Mouse (Mus musculus): ENCODE measurements around the gene Mrpl58.

Gene Mrpl58

DNA sequence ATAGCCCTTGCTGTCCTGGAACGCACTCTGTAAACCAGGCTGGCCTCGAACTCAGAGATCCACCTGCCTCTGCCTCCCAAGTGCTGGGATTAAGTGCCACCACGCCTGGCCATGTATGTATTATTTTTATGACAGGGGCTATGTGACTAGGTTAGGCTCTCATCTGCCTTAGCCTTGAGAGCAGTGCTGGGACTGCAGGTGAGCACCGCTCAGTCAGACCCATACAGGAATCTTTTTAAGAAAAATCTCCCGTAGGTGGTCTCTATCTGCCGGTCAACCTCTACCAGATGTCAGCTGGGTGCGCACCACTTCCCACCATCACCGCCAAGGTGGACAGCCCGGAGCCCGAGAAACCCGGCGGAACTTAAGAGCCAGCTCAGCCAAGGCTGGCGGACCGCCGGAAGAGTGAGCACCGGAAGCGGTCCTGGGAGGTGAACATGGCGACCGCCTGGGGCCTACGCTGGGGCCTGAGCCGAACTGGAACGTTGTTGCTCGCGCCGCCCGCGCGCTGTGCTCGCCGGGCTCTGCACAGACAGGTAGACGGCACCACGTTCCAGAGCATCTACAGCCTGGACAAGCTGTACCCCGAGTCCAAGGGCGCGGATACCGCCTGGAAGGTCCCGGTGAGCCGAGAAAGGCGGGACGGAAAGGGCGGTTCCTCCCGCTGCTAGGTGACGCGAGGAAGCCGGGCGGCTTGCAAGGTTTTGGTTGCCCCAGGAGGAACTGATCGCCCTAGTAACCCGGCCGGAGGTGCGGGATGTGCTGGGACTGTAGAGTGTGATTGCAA, at the start of gene Mrpl58:
Gene Mrpl58, plus strand, starts transcription at position 415 of the 787 bp plus-strand sequence.
- DNase-seq (ENCODE audit: low spot score) = peak; percentile 92

DNA sequence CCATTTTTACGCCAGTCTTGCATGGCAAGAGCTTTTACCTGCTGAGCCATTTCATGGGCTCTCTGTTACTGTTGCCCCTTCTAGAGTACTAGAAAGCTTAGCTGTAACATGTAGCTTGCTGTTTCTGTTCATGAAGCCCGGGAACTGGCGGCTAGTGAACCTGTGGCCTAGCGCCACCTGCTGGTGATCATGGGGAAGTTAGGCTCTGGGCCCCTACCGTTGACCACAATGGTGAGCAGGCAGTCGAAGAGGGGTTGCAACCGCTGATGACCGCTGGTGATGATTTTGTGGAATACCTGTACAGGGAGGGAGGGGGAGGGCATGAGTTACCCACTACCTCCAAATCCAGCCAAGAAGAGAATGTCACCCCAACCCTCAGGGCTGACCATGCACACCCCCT, 49.4 kb upstream of the Mrpl58 start:
- DNase-seq (ENCODE audit: low spot score) = peak; percentile 93

DNA sequence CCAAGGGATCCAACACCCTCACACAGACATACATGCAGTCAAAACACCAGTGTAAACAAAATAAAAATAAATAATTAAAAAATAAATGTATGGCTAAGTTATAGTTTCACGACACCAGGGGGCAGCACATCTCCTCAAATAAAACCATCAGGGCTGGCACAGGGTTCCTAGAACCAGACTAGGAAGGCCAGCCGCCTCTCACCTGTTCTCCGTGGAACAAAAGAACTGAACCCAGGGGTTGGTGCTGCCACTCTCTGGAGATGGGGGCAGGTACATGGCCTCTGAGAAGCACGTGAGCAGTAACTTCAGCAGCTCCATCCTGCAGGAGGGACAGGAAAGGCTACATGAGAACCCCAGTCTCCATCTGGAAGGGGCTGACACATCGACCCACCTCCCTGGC, 45.1 kb upstream of the Mrpl58 start:
- peak; percentile 87 for DNase-seq (ENCODE audit: low spot score)

DNA sequence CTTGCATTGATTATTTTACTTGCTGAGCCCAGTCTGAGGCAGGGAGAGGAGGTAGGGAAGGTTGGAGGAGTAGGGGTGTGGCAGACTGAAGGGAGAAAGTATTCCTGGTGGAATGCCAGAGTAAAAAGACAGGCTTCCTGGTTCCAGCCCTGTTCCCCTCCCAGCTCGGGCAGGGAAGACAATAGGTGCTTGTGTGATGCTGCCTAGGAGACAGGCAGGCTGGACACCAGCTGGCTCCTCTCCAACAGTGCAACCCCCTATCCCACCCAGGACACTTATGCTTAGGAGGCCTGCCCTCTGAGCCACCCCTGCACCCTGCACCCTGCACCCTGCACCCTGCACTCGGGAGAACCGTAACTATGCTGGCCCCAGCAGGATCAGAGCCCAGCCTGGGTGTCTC, 44.3 kb upstream of the Mrpl58 start:
- DNase-seq (ENCODE audit: low spot score) = no peak

DNA sequence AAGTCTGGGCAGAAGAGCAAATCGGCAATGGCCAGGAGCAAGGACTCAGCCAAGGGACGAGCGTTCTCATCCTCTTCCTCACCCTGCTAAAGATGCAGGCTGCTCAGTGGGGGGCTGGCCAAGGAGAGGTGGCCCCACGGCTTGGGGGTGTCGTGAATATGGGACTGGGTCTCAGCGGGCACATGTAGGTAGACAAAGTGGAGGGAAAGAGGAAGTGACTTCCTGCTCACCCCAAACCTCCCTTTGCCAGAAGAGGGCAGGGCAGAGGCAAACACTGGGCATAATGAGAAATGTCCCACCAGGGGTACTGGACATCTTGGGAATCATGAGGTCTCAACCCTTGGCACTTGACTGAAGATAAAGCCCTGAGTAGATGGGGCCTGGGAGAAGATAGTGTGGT, 43.8 kb upstream of the Mrpl58 start:
- DNase-seq (ENCODE audit: low spot score) = no peak

DNA sequence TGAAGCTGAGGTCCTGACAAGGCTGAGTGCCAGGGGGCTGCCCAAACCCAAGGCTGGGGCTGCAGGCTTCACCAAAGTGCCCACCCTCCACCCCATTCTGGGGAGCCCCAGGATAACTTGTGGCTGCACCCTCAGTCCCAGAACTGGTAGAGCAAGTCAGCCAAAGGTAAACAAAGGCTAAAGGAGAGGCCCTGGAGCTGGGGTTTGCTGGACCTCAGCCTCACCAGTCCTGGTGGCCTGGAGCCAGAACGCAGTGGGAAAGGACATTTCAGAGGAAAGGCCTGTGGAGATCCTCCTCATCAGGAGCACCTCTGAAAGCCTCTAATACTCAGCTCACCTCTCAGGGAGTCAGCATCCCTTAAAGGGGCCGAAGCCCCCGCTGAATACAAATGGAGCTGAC, 39.4 kb upstream of the Mrpl58 start:
- no peak for DNase-seq (ENCODE audit: low spot score)

DNA sequence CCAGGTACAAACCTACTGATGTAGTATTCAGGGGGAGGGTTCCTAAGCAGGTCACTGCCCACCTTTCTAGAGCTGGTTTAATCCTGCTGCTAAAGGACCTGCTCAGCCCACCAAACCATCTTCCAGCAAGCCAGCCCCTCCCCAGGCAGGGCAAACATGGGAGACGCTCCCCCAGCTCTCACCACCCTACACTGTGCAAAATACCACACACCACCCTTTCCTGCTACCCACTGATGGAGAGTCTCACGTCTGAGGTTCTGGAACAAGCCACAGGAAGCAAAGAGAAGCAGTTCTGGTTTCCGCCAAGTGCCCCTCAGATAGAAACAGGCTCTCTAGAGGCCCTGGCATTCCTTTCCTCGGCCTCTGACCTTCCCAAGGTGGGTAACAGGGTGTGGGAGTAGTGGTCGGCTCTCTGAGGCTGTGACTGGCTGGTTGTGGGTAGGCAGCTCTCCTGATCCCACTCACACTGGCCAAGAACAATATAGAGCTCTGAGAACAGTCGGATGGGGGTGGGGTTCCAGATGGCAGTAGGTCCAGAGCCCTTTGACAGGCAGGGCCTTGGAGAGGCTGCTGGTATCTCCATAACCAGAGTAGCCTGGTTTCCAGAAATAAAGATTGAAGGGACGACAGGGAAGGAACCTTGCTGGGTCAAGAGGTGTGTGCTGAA, 37.4 kb upstream of the Mrpl58 start:
- no peak for DNase-seq (ENCODE audit: low spot score)

DNA sequence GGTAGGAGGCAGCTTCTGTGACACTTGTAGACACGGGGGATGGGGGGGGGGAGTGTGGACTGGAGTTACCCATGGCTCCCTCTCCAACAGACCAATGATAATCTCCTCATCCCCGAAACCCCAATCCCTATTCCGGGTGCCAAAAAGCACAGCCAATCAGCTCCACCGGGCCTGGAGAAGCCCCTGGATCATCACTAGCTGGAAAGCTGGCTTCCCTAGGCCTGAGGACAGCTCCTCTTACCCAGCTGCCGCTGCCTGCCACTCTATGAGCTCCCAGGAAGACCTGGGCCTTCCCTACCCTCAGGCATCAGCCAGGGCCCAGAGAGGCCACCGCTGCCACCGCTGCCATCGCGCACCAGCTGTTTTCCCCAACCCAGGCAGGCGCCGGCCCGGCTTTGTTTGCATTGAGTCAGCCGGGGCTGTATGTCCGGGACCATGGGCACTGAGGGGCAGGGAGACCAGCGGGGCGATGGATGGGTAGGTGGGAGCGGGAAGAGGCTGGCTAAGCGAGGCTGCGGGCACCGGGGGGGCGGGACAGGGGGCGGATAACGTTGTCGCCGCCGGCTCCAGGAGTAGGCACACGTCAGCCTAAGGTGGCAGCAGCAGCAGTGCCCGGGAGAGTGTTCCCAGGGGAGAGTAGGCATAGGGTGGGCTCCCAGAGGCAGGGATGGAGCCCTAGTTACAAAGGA, 36.7 kb upstream of the Mrpl58 start:
- no peak for DNase-seq (ENCODE audit: low spot score)

DNA sequence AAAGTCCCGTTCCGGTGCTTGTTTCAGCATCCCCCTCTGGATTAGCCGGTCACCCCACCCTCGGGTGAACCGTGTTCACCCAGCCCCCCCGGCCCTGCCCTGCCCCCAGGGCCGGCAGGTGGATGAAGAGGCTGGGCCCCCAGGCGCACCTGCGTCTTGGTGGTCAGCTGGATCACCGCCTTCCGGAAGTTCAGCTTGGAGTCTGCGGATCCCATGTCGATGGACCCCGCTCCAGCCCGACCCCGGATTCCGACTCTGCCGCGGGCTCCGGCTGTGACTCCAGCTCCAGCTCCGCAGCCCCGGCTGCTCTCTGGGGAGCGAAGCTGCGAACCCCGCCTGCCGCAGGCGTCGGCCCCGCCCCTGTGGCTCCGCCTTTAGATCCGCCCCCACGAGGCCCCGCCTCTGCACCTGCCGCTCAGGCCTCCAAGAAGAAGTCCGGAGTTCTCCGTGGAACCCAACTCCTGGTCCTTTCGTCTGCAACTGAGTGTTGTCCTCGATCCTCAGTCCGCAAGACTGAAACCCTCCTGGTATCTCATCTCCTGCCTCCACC, 36.1 kb upstream of the Mrpl58 start, which contains the start of gene Hid1:
Gene Hid1, minus strand, starts transcription at position 362 of the 550 bp plus-strand sequence.
- DNase-seq (ENCODE audit: low spot score) = peak; percentile 78

DNA sequence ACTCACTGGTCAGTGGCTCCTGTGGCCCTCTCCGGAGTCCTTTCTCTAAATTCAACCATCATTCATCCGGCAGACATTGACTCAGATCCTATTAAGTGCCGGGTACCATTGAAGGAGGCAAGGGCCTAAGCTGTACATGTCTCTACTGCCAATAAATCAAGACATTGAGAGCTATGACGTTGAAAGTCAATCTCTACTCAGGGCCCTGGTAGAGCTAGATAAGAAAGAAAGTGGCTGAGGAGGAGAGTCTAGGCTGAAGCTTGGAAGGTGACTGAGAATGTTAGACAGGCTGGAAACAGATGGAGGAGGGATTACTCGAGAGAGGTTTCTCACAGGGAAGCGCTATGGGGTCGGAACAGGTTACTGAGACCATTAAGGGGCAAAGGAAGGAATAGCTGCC, 33.2 kb upstream of the Mrpl58 start:
- no peak for DNase-seq (ENCODE audit: low spot score)

DNA sequence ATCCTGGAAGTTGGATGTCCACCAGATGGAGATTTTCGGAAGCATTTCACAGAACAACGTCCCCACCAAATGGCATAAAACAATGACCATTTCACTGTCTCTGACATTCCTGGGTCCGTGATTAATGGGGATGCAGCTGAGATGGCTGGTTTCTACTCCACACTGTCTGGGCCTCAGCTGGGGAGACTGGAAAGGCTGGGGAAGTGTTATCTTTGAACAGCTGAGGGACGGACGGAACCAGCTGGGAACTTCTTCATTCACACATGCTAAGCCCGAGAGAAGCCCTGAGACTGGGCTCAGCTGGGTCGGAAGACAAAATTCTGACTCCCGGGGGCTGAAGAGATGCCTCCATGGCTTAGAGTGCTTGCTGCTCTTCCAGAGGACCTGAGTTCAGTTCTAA, 32.2 kb upstream of the Mrpl58 start:
- DNase-seq (ENCODE audit: low spot score) = no peak

DNA sequence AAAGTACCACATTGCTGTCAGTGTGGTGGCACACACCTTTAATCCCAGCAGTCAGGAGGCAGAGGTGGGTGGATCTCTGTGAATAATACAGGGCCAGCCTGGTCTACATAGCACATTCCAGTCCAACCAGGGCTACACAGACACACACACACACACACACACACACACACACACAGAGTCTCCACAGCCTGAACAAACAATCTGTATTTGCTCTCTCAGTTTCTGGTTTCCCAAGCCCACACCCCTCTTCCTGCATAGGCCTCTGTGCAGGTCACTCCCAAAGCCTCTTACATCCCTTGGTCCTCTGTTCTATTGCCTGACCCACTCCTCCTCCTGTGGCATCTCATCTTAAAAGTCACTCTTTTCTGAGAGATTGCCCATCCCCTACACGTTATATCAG, 31.5 kb upstream of the Mrpl58 start:
- DNase-seq (ENCODE audit: low spot score) = no peak

DNA sequence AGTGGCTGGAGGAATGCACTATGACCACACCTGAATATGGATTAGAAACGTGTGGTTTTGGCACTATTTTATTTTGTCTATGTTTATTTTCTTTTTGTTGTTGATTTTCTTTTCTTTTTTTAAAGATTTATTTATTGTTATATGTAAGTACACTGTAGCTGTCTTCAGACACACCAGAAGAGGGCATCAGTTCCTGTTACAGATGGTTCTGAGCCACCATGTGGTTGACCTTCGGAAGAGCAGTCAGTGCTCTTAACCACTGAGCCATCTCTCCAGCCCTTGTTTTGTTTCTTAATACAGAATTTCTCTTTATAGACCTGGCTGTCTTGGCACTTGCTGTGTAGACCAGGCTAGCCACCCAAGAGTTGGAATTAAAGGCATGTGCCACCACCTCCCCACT, 30.8 kb upstream of the Mrpl58 start:
- no peak for DNase-seq (ENCODE audit: low spot score)

DNA sequence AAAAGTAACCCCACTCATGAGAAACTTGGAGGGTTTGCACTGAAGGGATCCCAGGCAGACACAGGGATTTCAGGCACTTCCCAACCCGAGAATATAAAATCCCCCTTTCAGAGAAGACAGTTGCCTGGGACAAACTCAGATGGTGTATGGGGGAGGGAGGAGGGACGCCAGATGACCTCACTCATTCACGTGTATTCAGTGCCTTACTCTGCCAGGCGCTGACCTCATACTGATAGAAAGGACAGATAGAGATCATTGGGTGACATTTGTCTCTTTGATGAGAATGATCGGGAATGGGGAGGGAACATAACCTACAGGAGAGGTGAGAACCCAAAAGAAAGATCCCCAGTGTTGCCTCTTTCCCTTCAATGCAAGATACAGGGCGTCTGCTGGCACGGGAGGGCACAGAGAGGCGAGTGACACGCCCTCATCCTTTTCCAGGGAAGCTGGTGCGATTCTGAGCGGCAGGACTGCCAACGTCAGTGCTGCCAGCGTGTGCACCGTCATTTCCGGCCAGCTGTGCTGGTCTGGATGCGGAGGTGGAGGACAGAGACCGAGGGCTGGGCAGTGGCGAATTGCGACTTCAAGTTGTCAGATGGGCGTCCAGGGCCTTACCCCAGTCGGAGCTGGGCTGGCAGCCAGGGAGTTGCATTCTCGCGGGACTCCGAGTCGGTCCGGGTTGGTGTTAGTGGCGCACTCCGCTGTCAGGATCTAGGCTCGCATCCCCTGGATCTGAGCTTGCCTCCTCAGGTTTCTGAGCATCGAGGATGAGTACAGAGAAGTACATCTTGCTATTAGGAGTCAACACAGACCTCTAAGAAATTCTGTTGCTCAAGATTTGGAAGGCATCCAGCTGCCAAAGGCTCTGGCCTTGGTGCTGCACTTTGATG, 29.5 kb upstream of the Mrpl58 start:
- peak; percentile 57 for DNase-seq (ENCODE audit: low spot score)

DNA sequence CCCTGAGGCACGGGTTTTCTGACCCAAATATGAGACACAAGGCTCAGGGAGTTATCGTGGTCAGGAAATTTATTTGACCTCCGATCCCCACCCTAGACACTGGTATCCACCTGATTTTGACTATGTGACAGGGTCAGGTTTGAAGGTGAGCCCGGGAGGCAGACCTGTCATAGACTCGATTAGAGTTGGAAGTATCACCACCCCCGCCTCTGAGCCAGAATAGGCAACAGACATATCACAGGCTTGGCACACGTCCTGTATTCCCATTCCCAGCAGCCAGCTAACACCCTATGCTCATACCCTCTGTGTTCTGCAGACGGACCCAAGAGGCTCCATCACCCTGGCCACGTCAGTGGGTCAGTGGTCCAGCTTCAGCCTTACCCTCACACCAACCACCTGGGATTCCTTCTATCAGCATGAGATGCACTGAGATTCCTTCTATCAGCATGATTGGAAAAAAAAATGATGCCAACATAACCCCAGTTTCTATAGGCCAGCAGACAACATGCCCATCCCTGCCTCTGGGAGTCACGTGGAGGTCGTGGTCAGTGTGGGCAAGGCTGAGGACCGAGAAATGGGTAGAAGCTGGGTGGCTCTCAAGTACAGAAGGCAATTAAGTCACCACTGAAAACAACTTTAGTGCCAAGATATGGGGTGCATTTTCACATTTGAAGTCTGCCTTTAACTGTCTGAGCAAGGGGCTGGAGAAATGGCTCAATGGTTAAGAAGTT, 28.7 kb upstream of the Mrpl58 start:
- DNase-seq (ENCODE audit: low spot score) = no peak

DNA sequence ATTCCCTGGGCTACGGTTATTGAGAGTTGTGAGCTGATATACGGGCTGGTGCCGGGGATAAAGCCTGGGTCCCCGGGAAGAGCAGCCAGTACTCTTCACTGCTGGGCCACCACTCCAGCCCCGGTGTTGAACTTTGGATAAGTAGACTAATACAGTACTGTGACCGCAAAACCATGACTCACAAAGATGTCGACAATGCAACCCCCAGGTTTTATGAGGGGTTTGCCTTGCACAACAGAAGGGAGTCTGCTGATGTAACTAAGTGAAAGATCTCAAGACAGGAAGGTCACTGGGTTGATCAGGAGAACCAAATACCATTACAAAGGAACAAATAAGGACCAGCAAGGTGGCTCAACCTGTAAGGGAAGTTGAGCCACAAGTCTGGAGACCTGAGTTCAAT, 26.8 kb upstream of the Mrpl58 start:
- no peak for DNase-seq (ENCODE audit: low spot score)

DNA sequence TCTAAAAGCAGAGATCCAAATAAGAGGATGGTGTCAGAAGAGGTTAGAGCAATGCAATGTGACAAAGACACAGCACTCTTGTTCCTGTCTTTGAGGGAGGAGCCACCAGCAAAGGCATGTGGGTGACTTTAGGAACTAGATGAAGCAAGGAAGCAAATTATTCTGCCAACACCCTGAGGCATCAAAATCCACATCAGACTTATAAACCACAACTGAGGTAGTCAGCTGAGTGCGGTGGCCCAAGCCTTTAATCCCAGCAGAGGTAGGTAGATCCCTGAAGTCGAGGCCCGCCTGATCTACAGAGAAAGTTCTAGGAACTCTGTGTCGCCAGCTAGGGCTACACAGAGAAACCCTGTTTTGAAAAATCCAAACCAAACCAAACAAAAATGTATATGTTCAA, 26.3 kb upstream of the Mrpl58 start:
- DNase-seq (ENCODE audit: low spot score) = no peak

DNA sequence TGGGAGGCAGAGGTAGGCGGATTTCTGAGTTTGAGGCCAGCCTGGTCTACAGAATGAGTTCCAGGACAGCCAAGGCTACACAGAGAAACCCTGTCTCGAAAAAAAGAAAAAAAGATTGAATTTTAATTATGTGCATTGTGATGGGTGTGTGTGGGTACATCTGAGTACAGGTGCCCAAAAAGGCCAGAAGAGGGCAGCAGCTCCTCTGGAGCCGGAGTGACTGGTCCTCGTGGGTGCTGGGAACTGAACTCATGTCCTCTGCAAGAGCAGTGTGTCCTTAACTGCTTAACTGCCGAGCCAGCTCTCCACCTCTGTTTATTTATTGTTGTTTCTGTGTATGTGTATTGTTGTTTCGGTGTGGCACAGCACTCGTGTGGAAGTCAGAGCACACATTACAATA, 25.7 kb upstream of the Mrpl58 start:
- no peak for DNase-seq (ENCODE audit: low spot score)

DNA sequence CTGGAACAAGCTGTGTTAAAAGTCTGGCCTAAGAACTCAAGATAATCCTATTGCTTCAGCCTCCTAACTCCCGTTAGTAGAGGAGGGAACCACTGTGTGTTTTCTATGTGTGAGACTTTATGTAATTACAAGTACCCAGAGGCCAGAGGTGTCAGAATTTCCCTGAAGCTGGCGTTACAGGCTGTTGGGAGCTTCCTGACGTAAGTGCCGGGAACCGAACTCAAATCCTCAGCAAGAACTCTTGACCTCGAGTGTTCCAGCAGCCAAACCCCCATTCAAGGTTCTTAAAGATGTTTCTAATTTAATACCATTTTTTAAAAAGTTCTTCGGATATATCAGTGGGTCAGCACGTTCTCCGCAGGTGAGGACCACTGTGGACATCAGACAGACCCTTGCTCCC, 22.3 kb upstream of the Mrpl58 start:
- DNase-seq (ENCODE audit: low spot score) = no peak

DNA sequence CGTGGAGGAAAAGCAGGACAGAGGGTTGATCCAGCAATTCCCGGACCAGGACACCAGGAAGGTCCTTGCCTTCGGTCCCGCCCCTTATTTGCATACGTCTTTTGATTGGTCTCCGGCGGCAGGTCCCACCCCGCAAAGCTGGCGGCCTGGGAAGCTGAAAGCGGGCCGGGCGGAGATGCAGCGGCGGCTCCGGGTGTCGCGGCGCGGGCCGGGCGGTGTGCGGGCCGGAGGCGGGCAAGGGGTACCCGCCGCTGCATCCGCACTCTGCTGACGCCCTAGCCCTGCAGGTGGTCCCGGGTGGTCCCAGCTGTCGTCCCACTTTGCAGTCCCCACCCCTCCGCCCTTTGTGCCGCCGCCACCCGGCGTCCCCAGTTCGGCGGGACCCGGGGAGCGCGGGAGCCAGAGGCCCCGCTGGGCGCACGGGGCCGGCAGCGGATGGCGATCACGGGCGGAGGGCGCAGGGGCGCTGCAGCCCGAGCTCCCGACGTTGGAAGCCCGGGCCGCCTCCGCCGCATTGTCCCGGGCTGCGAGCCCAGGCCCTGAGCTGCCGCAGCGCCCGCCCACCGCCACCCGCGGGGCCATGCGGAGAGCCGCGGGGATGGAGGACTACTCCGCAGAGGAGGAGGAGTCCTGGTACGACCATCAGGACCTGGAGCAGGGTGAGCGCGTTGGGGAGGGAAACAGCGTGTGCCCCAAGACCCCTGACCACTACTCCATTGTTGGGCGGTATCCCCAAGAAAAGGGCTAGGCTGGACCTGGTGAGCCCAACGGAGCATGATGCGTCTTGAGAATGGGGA, 21.6 kb upstream of the Mrpl58 start, which contains the start of gene Cdr2l:
Gene Cdr2l, plus strand, starts transcription at position 174 of the 797 bp plus-strand sequence.
- DNase-seq (ENCODE audit: low spot score) = peak; percentile 96

All from embryo, embryonic 10.5 days (tissue).